Mouse (Mus musculus) neural tube, embryonic 11.5 days (tissue): ENCODE results near the gene Mme. TPM values are rescaled to one million over a fixed set of nuclear protein-coding genes. Genes with fewer than 3 reads are reported as not detected.

Source experiments
- ATAC-seq: fragments of 200-750 bp; cut with Nextera tagmentation; 2 replicates; pipeline ENCODE4 v1.8.0; 2017; ENCODE audit warnings: moderate number of reproducible peaks, mild to moderate bottlenecking, moderate TSS enrichment, moderate library complexity; ENCODE audit not compliant: insufficient read depth, low FRiP score, low TSS enrichment
- DNase-seq: peaks from one replicate; pipeline ENCODE4 v3.0.0-alpha.2; 2015; ENCODE audit warnings: low spot score
- H3K27ac ChIP-seq: fragments of 300-500 bp; sonication (generic); 2 replicates; pipeline ENCODE4 v1.5.1; 2014; ENCODE audit warnings: low read depth, mild to moderate bottlenecking, low read length
- H3K27me3 ChIP-seq: fragments of 300-500 bp; sonication (generic); 2 replicates; pipeline ENCODE4 v1.6.1; 2014; ENCODE audit warnings: mild to moderate bottlenecking, low read length, mixed read lengths; ENCODE audit not compliant: control insufficient read depth, insufficient read depth
- H3K36me3 ChIP-seq: fragments of 300-500 bp; sonication (generic); 2 replicates; pipeline ENCODE4 v1.6.1; 2014; ENCODE audit warnings: mild to moderate bottlenecking, low read length, moderate library complexity, mixed read lengths; ENCODE audit not compliant: control insufficient read depth, insufficient read depth
- H3K4me1 ChIP-seq: fragments of 300-500 bp; sonication (generic); 2 replicates; pipeline ENCODE4 v1.6.1; 2014; ENCODE audit warnings: low read length, mixed read lengths; ENCODE audit not compliant: control insufficient read depth, insufficient read depth
- H3K4me2 ChIP-seq: fragments of 300-500 bp; sonication (generic); 2 replicates; pipeline ENCODE4 v1.6.1; 2014; ENCODE audit warnings: low read depth, mild to moderate bottlenecking, moderate library complexity
- H3K4me3 ChIP-seq: fragments of 300-500 bp; sonication (generic); 2 replicates; pipeline ENCODE4 v1.5.1; 2014; ENCODE audit warnings: low read depth, low read length
- H3K9ac ChIP-seq: fragments of 300-500 bp; sonication (generic); 2 replicates; pipeline ENCODE4 v1.6.1; 2014; ENCODE audit warnings: mild to moderate bottlenecking, low read length
- H3K9me3 ChIP-seq: fragments of 300-500 bp; sonication (generic); 2 replicates; pipeline ENCODE4 v1.6.1; 2016; ENCODE audit warnings: low read length; ENCODE audit not compliant: control insufficient read depth
- WGBS: fragments of 180-500 bp; shearing (Covaris S2); extraction: QIAGEN DNeasy Blood & Tissue Kit; methylation state at CpG from one replicate; pipeline ENCODE4 v1.1.7; 2014; 5-methylcytosine and 5-hydroxymethylcytosine counted together
- polyA plus RNA-seq: library from polyadenylated mRNA; unstranded; fragments of >200 nt; fragmentation: Nextera tagmentation; extraction: Ambion mirVana; gene quantifications from 2 replicates; pipeline ENCODE4 v1.2.1, GENCODE M21; 2014

Gene Mme
- polyA plus RNA-seq, 1 experiment from 2014 or later: 7.8 TPM

- H3K27me3 ChIP-seq: no peaks in the 10 kb centered on the region
- no peak overlapping the region for H3K4me3 ChIP-seq
- no peak overlapping the region for H3K9ac ChIP-seq
- H3K9me3 ChIP-seq: no peaks in the 10 kb centered on the region
- no peaks in the 10 kb centered on the region for H3K36me3 ChIP-seq
- no peak overlapping the region for H3K27ac ChIP-seq
- H3K4me2 ChIP-seq: no peak overlapping the region
- no peak for DNase-seq
- WGBS: 80% methylated on average over 3 of the region's 3 CpGs
- H3K4me1 ChIP-seq: no peaks in the 10 kb centered on the region
- no peak for ATAC-seq
Measured at GRCm38 (mm10) chr3:63340546-63340945, 99.2 kb downstream of the Mme start.

- ATAC-seq: no peak
- WGBS: 97% methylated on average over 4 of the region's 4 CpGs
- H3K4me2 ChIP-seq: no peak overlapping the region
Measured at GRCm38 (mm10) chr3:63341481-63341880, 100.1 kb downstream of the Mme start.

GRCm38 (mm10) chr3:63344998-63345397, 103.7 kb downstream of the Mme start:
- H3K4me1 ChIP-seq: no peaks in the 10 kb centered on the region
- H3K27ac ChIP-seq: no peak overlapping the region
- H3K36me3 ChIP-seq: no peaks in the 10 kb centered on the region
- 86% methylated on average over 5 of the region's 5 CpGs for WGBS
- no peak overlapping the region for H3K9ac ChIP-seq
- no peaks in the 10 kb centered on the region for H3K9me3 ChIP-seq
- H3K4me3 ChIP-seq: no peak overlapping the region
- H3K4me2 ChIP-seq: no peak overlapping the region
- no peak for DNase-seq
- ATAC-seq: no peak
- H3K27me3 ChIP-seq: no peaks in the 10 kb centered on the region

More at GRCm38 (mm10) chr3:63341481-63341880, 100.1 kb downstream of the Mme start:
- DNase-seq: no peak
- Histone ChIP-seq H3K9me3 (no peaks in the 10 kb centered on the region), H3K9ac (no peak overlapping the region), H3K4me1 (no peaks in the 10 kb centered on the region), H3K27ac (no peak overlapping the region), H3K27me3 (no peaks in the 10 kb centered on the region), H3K4me3 (no peak overlapping the region), H3K36me3 (no peaks in the 10 kb centered on the region)

- no peak for ATAC-seq
- no peaks in the 10 kb centered on the region for H3K27me3 ChIP-seq
- H3K36me3 ChIP-seq: no peaks in the 10 kb centered on the region
Measured at GRCm38 (mm10) chr3:63348893-63349426, 107.6 kb downstream of the Mme start.

GRCm38 (mm10) chr3:63350242-63350641, 108.9 kb downstream of the Mme start:
- Histone ChIP-seq H3K36me3 (no peaks in the 10 kb centered on the region), H3K9me3 (no peaks in the 10 kb centered on the region), H3K9ac (no peak overlapping the region), H3K4me2 (no peak overlapping the region), H3K27ac (no peak overlapping the region), H3K4me3 (no peak overlapping the region), H3K4me1 (no peaks in the 10 kb centered on the region), H3K27me3 (no peaks in the 10 kb centered on the region)
- DNase-seq (no peak), ATAC-seq (no peak)
- WGBS: 93% methylated on average over 4 of the region's 4 CpGs

More at GRCm38 (mm10) chr3:63348893-63349426, 107.6 kb downstream of the Mme start:
- no peak overlapping the region for H3K9ac ChIP-seq
- no peaks in the 10 kb centered on the region for H3K4me1 ChIP-seq
- H3K9me3 ChIP-seq: no peaks in the 10 kb centered on the region
- H3K27ac ChIP-seq: no peak overlapping the region
- no peak overlapping the region for H3K4me2 ChIP-seq
- no peak for DNase-seq
- 82% methylated on average over 2 of the region's 2 CpGs for WGBS
- H3K4me3 ChIP-seq: no peak overlapping the region

GRCm38 (mm10) chr3:63350704-63351103, 109.4 kb downstream of the Mme start:
- ATAC-seq: no peak
- Histone ChIP-seq H3K4me1 (no peaks in the 10 kb centered on the region), H3K36me3 (no peaks in the 10 kb centered on the region), H3K9ac (no peak overlapping the region), H3K4me2 (no peak overlapping the region), H3K27ac (no peak overlapping the region), H3K27me3 (no peaks in the 10 kb centered on the region), H3K4me3 (no peak overlapping the region), H3K9me3 (no peaks in the 10 kb centered on the region)
- WGBS: 83% methylated on average over 3 of the region's 3 CpGs
- DNase-seq: no peak

GRCm38 (mm10) chr3:63351680-63352260, 110.4 kb downstream of the Mme start:
- Histone ChIP-seq H3K4me1 (no peaks in the 10 kb centered on the region), H3K4me2 (no peak overlapping the region), H3K9ac (no peak overlapping the region), H3K4me3 (no peak overlapping the region), H3K27ac (no peak overlapping the region), H3K36me3 (no peaks in the 10 kb centered on the region), H3K27me3 (no peaks in the 10 kb centered on the region), H3K9me3 (no peaks in the 10 kb centered on the region)
- ATAC-seq (no peak), DNase-seq (no peak)
- WGBS: 94% methylated on average over 1 of the region's 1 CpGs

- H3K36me3 ChIP-seq: no peaks in the 10 kb centered on the region
- H3K27ac ChIP-seq: no peak overlapping the region
- H3K4me1 ChIP-seq: no peaks in the 10 kb centered on the region
- DNase-seq (no peak), ATAC-seq (no peak)
- no peak overlapping the region for H3K4me3 ChIP-seq
- WGBS: 96% methylated on average over 1 of the region's 1 CpGs
- H3K9ac ChIP-seq: no peak overlapping the region
- no peaks in the 10 kb centered on the region for H3K9me3 ChIP-seq
- no peak overlapping the region for H3K4me2 ChIP-seq
- H3K27me3 ChIP-seq: no peaks in the 10 kb centered on the region
Measured at GRCm38 (mm10) chr3:63359512-63359911, 118.2 kb downstream of the Mme start.

GRCm38 (mm10) chr3:63384989-63385388, 143.7 kb downstream of the Mme start:
- Histone ChIP-seq H3K4me2 (no peak overlapping the region), H3K9ac (no peak overlapping the region), H3K9me3 (no peaks in the 10 kb centered on the region), H3K36me3 (no peaks in the 10 kb centered on the region), H3K4me1 (no peaks in the 10 kb centered on the region), H3K27ac (no peak overlapping the region), H3K27me3 (no peaks in the 10 kb centered on the region), H3K4me3 (no peak overlapping the region)
- ATAC-seq (no peak), DNase-seq (no peak)
- WGBS: 66% methylated on average over 2 of the region's 2 CpGs
